Mouse (Mus musculus) B cell, adult (primary cell): ENCODE measurements around the gene Plxdc2. TPM values are rescaled to one million over a fixed set of nuclear protein-coding genes. Genes with fewer than 3 reads are reported as not detected.

Source experiments
- total RNA-seq: library from RNA; stranded (reverse); gene quantifications from 4 replicates; pipeline ENCODE4 v1.2.4, GENCODE M21; 2023; ENCODE audit not compliant: inconsistent age

Gene Plxdc2
- 1.4 to 2.7 TPM (median 1.4 TPM) in 4 replicates for total RNA-seq

DNA sequence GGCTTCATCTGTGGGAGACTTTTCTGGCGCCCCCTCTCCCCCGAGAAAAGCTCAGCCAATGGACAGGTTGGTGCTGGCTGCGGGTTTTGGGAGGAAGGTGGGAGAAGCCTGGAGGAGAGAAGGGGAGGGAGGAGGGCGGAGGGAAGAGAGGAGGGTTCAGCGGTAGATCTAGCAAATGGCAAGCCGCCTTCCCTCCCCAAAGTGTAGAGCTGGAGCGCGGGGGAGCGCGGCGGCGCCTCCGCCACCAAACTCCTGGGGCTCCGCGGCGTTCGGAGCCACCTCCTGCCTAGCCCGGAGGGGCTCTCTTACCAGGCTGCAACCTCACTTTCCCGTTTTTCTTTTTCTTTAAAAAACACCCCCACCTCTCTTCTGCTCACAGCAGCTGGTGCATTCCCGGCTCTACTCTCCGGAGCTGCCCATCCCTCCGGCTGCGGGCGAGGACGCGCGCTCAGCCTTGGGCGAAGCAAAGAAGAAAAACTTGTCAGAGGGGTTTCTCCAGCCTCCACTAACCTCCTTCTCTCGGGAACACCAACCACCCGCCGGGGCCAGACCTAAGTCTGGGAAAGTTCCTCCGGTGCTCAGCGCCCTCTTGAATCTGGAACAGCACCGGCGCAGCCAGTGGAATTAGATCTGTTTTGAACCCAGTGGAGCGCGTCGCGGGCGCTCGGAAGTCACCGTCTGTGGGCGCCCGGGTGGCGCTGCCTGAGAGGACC is at the start of gene Plxdc2:
Plxdc2 (plus strand) TSS at position 199 of the 713 bp plus-strand sequence.

